Mouse (Mus musculus) liver, adult 2 months (tissue): ENCODE results near the gene Rangrf.
"Not testable (repeated sequence)": the region's sequence is repeated elsewhere in the genome, so short reads cannot be mapped to it uniquely, and the experiment has no call there.

Experiments used
- CTCF ChIP-seq: fragments of 200-500 bp; IDR thresholded peaks from 2 replicates; pipeline ENCODE4 v1.5.1; 2011; ENCODE audit warnings: low read depth, low read length, control low read depth
- POLR2A ChIP-seq: fragments of 200-500 bp; IDR thresholded peaks from 2 replicates; pipeline ENCODE4 v1.6.1; 2011; ENCODE audit warnings: low read length, control low read depth; ENCODE audit not compliant: insufficient read depth; ENCODE audit errors: extremely low read depth

DNA sequence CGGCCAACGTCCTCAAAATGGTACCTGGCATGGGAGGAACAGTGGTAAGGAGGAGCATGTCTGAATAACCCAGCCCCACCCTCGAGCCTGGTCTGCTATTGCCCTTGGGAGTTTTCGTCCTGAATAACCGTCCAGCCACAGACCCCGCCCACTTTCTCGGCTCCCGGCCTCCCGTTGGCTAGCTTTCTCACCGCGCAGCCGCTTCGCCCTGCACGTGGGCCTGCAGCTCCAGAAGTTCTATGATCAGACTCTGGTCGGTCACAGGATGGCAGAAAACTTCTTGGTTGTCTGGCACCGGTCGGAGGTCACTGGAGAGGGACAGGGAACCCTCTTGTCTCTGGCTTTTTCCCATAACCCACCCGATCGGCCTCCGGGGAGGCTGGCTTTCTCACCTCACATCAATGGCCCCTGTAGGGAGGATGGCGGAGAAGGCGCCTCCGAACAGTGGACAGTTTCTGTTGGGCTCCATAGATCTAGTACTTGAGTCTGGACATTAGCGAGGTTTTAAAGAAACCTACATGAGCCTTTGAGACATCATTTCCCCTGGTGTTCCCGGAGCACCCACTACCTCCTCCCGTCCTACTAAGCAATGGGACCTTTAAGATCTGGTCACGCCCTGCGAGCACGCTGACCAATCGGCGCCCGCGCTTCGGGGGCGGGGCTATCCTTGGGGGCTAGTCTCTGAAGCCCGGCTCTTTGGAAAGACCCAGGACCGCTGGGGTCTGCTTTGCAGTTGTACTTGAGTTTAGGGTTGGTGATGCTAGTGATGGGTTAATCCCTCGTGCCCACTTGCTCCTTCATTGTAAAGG lies 1.5 kb downstream of the Rangrf start:
- not testable (repeated sequence) for TF ChIP-seq POLR2A, CTCF
